Mouse (Mus musculus): ENCODE data around the gene Snrk. TPM values are rescaled to one million over a fixed set of nuclear protein-coding genes. Genes with fewer than 3 reads are reported as not detected.
A peak's percentile ranks its signal among the peaks of the same experiment; 100 is the strongest.

Snrk gene
- 57.7 and 59.2 TPM in 2 replicates for polyA plus RNA-seq (2016; fragmentation: Nextera tagmentation; extraction: Ambion mirVana)

- H3K9me3 ChIP-seq: no peaks in the 10 kb centered on the region
- H3K9ac ChIP-seq (replicated peaks): peak within 1 kb of the TSS; percentile 96
- H3K27ac ChIP-seq (replicated peaks): peak within 1 kb of the TSS; percentile 94
- H3K36me3 ChIP-seq: no peaks in the 10 kb centered on the region
- ATAC-seq (ENCODE audit: low FRiP score, low read depth): peak; percentile 97
- under 1% methylated on average over 67 of the region's 67 CpGs for WGBS
- peaks cover 4% of the 10 kb centered on the region for H3K4me1 ChIP-seq
- peak within 1 kb of the TSS; percentile 81 for H3K4me2 ChIP-seq (replicated peaks)
- peak within 1 kb of the TSS; percentile 95 for H3K4me3 ChIP-seq
- 0 out of 2 replicates have a peak, but pooled peaks cover 4% of the 10 kb centered on the region for H3K27me3 ChIP-seq
These were observed at the start of gene Snrk for GRCm38 (mm10) chr9:122117112-122117616. TSS of gene Snrk (plus strand) at chr9:122117266.

GRCm38 (mm10) chr9:122067654-122068053 is 49.4 kb upstream of the Snrk start:
- H3K9ac ChIP-seq (replicated peaks): no peak overlapping the region
- no peaks in the 10 kb centered on the region for H3K27me3 ChIP-seq
- no peaks in the 10 kb centered on the region for H3K4me1 ChIP-seq
- ATAC-seq (ENCODE audit: low FRiP score, low read depth): no peak
- 71% methylated on average over 2 of the region's 2 CpGs for WGBS
- H3K36me3 ChIP-seq: no peaks in the 10 kb centered on the region
- no peak overlapping the region for H3K27ac ChIP-seq (replicated peaks)
- H3K4me2 ChIP-seq (replicated peaks): no peak overlapping the region
- H3K4me3 ChIP-seq: no peak overlapping the region
- no peaks in the 10 kb centered on the region for H3K9me3 ChIP-seq

DNA sequence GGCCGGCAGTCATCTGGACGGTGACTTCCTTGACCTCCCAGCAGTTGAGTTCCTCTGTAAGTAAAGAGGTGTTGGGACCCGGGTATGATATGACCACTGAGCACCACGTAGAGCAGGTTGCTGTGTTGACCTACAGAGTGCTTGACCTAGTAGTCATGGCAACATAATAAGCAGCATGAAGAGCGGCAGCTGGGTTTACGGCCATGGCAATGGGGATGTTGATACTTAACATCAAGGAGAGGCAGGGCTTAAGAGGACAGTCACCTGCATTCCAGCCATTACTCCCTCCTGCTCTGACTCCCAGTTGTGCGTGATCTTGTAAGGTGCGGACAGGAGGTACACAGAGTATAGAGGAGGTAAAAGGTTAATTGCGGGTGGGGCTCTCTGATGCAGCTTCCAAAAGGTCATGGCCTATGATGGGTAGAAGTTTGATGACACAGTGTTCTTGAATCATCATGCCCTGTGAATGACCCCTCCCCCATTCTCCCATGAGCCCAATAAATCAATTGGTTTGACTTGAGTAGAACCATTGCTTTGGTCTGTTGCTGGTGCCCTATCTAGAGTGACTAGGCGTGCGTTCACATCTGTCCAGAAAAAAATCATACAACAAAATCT is 47.4 kb upstream of the Snrk start:
- no peak overlapping the region for H3K9ac ChIP-seq (replicated peaks)
- H3K4me2 ChIP-seq (replicated peaks): no peak overlapping the region
- H3K27ac ChIP-seq (replicated peaks): no peak overlapping the region
- H3K36me3 ChIP-seq: no peaks in the 10 kb centered on the region
- H3K9me3 ChIP-seq: no peaks in the 10 kb centered on the region
- ATAC-seq (ENCODE audit: low FRiP score, low read depth): no peak
- no peaks in the 10 kb centered on the region for H3K4me1 ChIP-seq
- H3K27me3 ChIP-seq: no peaks in the 10 kb centered on the region
- 80% methylated on average over 11 of the region's 11 CpGs for WGBS
- no peak overlapping the region for H3K4me3 ChIP-seq

DNA sequence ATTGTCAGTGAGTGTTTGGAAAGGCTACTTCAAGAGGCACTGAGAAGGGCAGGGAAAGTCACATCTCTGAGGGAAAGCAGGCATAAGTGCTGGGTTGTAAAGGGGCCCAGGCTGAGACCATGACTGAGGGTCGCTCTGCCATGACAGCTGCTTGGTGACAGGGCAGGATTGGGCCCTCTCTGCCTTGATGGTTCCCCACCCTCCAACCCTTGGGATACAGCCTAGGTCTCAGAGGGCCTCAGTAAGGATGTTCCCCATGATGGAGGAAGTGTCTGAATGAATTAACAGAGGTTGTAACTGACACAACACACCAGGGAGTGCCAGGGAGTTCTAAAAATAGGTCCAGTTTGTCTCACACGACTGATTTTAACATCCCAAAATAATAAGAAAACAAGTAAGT is 43.1 kb upstream of the Snrk start:
- ATAC-seq (ENCODE audit: low FRiP score, low read depth): no peak
- WGBS: 65% methylated on average over 2 of the region's 2 CpGs
- H3K9ac ChIP-seq (replicated peaks): no peak overlapping the region

GRCm38 (mm10) chr9:122074575-122074974 is 42.5 kb upstream of the Snrk start:
- WGBS: 92% methylated on average over 13 of the region's 13 CpGs
- H3K4me3 ChIP-seq: no peak overlapping the region
- H3K4me2 ChIP-seq (replicated peaks): no peak overlapping the region
- no peak for ATAC-seq (ENCODE audit: low FRiP score, low read depth)
- H3K27ac ChIP-seq (replicated peaks): no peak overlapping the region
- H3K36me3 ChIP-seq: no peaks in the 10 kb centered on the region
- no peak overlapping the region for H3K9ac ChIP-seq (replicated peaks)
- no peaks in the 10 kb centered on the region for H3K27me3 ChIP-seq
- H3K4me1 ChIP-seq: 0 out of 2 replicates have a peak, but pooled peaks cover 3% of the 10 kb centered on the region
- no peaks in the 10 kb centered on the region for H3K9me3 ChIP-seq

More for the DNA sequence above, 43.1 kb upstream of the Snrk start:
- Histone ChIP-seq H3K27me3 (no peaks in the 10 kb centered on the region), H3K9me3 (no peaks in the 10 kb centered on the region), H3K4me2 (replicated peaks) (no peak overlapping the region), H3K27ac (replicated peaks) (no peak overlapping the region), H3K4me1 (0 out of 2 replicates have a peak, but pooled peaks cover 3% of the 10 kb centered on the region), H3K36me3 (no peaks in the 10 kb centered on the region), H3K4me3 (no peak overlapping the region)

DNA sequence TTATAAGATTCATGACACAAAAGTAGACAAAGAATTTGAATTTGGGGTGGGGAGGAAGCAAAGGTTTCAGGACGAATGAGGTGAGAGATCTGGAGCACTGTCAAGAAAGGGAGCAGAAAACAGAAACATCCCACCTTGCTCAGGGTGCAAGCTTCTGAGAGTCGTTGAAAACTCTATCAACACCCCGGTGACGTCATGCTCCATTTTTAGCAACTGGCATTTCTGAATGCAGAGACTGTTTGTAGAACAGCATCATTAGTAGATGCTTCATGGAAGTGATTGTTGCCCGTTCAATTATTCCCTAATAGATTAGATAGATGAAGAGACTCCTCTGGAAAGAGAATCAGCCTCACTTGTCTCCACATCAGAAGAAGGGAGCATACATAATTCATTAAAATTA is 38.6 kb upstream of the Snrk start:
- Histone ChIP-seq H3K27ac (replicated peaks) (no peak overlapping the region), H3K9ac (replicated peaks) (no peak overlapping the region), H3K36me3 (no peaks in the 10 kb centered on the region), H3K4me3 (no peak overlapping the region), H3K4me1 (0 out of 2 replicates have a peak, but pooled peaks cover 3% of the 10 kb centered on the region), H3K9me3 (no peaks in the 10 kb centered on the region), H3K4me2 (replicated peaks) (no peak overlapping the region), H3K27me3 (no peaks in the 10 kb centered on the region)
- 76% methylated on average over 5 of the region's 5 CpGs for WGBS
- ATAC-seq (ENCODE audit: low FRiP score, low read depth): no peak

- Histone ChIP-seq H3K36me3 (no peaks in the 10 kb centered on the region), H3K9ac (replicated peaks) (no peak overlapping the region), H3K4me2 (replicated peaks) (no peak overlapping the region), H3K4me3 (no peak overlapping the region), H3K27me3 (no peaks in the 10 kb centered on the region), H3K27ac (replicated peaks) (no peak overlapping the region), H3K9me3 (no peaks in the 10 kb centered on the region), H3K4me1 (no peaks in the 10 kb centered on the region)
- no peak for ATAC-seq (ENCODE audit: low FRiP score, low read depth)
- 80% methylated on average over 4 of the region's 4 CpGs for WGBS
These were observed 33.4 kb upstream of the Snrk start for GRCm38 (mm10) chr9:122083698-122084097.

GRCm38 (mm10) chr9:122084175-122084574 is 32.9 kb upstream of the Snrk start:
- Histone ChIP-seq H3K4me1 (no peaks in the 10 kb centered on the region), H3K27me3 (no peaks in the 10 kb centered on the region), H3K4me2 (replicated peaks) (no peak overlapping the region), H3K9me3 (no peaks in the 10 kb centered on the region), H3K27ac (replicated peaks) (no peak overlapping the region), H3K36me3 (no peaks in the 10 kb centered on the region), H3K9ac (replicated peaks) (no peak overlapping the region), H3K4me3 (no peak overlapping the region)
- no peak for ATAC-seq (ENCODE audit: low FRiP score, low read depth)
- 65% methylated on average over 4 of the region's 4 CpGs for WGBS

DNA sequence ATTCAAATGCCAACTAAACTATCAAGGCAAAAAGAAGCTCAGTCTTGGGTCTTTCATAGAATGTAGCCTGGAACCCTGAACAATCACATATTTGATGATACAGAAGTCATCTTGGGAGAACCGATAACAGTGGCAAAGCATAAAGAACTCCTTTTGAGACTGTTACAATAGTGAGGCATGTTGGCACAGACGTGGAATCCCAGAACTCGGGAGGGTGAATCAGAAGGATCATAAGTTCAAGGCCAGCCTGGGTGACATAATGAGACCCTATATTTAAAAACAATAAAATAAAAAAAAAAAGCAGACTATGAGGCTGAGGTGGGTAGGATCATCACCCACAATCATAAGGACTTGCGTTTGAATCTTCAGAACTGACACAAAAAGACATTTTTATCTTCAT is 32.4 kb upstream of the Snrk start:
- Histone ChIP-seq H3K4me2 (replicated peaks) (no peak overlapping the region), H3K9me3 (no peaks in the 10 kb centered on the region), H3K4me1 (no peaks in the 10 kb centered on the region), H3K36me3 (no peaks in the 10 kb centered on the region), H3K9ac (replicated peaks) (no peak overlapping the region), H3K27ac (replicated peaks) (no peak overlapping the region), H3K27me3 (no peaks in the 10 kb centered on the region), H3K4me3 (no peak overlapping the region)
- WGBS: 84% methylated on average over 4 of the region's 4 CpGs
- no peak for ATAC-seq (ENCODE audit: low FRiP score, low read depth)

DNA sequence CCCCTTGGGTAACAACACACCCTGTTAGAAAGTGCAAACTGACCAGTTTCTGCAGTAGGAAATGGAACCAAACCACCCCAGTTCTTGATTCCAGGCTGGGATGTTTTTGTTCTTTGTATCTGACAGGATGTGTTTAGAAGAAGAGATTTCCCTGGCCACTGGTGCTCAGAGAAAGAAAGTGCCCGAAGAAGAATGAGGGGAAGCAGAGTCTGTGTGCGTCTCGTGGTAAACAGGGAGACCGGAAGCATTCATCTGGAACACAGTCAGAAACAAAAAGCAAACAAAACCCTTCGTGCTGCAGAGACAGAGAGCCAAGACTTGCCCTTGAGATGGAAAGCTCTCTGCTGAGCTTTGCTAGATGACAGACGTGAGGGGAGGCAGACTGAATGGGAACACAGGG is 32.0 kb upstream of the Snrk start:
- Histone ChIP-seq H3K4me1 (no peaks in the 10 kb centered on the region), H3K4me2 (replicated peaks) (no peak overlapping the region), H3K4me3 (no peak overlapping the region), H3K36me3 (no peaks in the 10 kb centered on the region), H3K9ac (replicated peaks) (no peak overlapping the region), H3K9me3 (no peaks in the 10 kb centered on the region), H3K27me3 (no peaks in the 10 kb centered on the region), H3K27ac (replicated peaks) (no peak overlapping the region)
- ATAC-seq (ENCODE audit: low FRiP score, low read depth): no peak
- WGBS: 45% methylated on average over 6 of the region's 6 CpGs

DNA sequence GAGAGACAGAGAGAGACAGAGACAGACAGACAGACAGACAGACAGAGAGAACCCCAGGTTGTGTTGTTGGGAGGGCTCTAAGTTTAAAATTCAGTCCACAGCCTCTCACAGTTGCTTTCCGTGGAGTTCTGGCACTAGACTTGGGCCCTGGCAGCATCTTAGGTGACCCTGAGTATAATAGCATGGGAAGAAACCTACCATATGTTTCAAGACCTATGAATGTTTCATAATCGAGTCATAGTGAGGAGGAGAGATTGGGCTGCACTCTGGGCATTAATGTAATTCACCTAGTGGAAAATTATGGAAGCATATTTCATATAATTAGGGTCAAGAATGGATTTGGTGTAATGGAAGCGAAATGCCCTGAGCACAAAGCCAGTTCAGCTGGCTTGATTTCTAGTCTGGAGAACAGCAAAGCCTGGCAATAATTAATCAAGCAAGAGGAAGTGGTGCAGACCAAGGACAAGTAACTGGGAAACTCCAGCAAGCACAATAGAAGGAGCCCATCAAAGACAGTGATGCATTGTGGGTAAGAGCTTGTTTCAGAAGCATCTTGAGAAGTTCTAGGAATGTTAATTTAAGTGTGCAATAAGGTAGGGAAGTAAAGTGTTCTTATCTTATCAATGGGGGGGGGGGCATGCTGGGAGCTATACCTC is 31.4 kb upstream of the Snrk start:
- Histone ChIP-seq H3K4me3 (no peak overlapping the region), H3K9me3 (no peaks in the 10 kb centered on the region), H3K9ac (replicated peaks) (no peak overlapping the region), H3K27ac (replicated peaks) (no peak overlapping the region), H3K36me3 (no peaks in the 10 kb centered on the region), H3K4me2 (replicated peaks) (no peak overlapping the region), H3K27me3 (no peaks in the 10 kb centered on the region), H3K4me1 (no peaks in the 10 kb centered on the region)
- no peak for ATAC-seq (ENCODE audit: low FRiP score, low read depth)
- 86% methylated on average over 3 of the region's 3 CpGs for WGBS

GRCm38 (mm10) chr9:122087086-122087485 is 30.0 kb upstream of the Snrk start:
- Histone ChIP-seq H3K4me1 (no peaks in the 10 kb centered on the region), H3K27ac (replicated peaks) (no peak overlapping the region)

More at GRCm38 (mm10) chr9:122087086-122087485, 30.0 kb upstream of the Snrk start:
- no peak for ATAC-seq (ENCODE audit: low FRiP score, low read depth)
- H3K27me3 ChIP-seq: no peaks in the 10 kb centered on the region
- no peak overlapping the region for H3K4me2 ChIP-seq (replicated peaks)
- WGBS: 91% methylated on average over 6 of the region's 6 CpGs
- H3K36me3 ChIP-seq: no peaks in the 10 kb centered on the region
- H3K4me3 ChIP-seq: no peak overlapping the region
- H3K9ac ChIP-seq (replicated peaks): no peak overlapping the region
- H3K9me3 ChIP-seq: no peaks in the 10 kb centered on the region

Data from midbrain, embryonic 12.5 days (tissue).